Mouse (Mus musculus) CD4-positive, CD25-positive, alpha-beta regulatory T cell, adult 2 months (primary cell): ENCODE data around the gene Olfr958.

Experiments
- DNase-seq: peaks from one replicate; pipeline ENCODE4 v3.0.0-alpha.2; 2012; ENCODE audit warnings: low read depth, low spot score

Olfr958 gene

DNA sequence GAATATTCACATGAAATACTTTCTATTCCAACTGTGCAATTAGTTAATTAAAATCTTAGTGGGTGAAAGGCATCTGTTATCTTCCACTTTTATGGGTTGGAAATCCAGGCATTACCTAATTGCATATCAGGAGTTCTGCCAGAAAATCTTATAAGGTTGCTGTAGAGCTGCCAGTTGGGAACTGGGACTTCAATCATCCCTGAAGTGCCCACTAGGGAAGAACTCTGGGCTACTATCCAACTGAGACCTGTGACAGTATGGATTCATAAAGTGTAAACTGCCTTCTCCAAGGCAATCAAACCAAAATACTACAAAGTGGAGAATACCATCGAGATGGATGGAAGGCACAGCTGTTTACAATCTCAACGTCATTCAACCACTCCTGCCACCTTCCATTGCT is at the start of gene Olfr958:
Gene Olfr958 (minus strand): TSS at position 109 of the 400 bp plus-strand sequence.
- DNase-seq = no peak

DNA sequence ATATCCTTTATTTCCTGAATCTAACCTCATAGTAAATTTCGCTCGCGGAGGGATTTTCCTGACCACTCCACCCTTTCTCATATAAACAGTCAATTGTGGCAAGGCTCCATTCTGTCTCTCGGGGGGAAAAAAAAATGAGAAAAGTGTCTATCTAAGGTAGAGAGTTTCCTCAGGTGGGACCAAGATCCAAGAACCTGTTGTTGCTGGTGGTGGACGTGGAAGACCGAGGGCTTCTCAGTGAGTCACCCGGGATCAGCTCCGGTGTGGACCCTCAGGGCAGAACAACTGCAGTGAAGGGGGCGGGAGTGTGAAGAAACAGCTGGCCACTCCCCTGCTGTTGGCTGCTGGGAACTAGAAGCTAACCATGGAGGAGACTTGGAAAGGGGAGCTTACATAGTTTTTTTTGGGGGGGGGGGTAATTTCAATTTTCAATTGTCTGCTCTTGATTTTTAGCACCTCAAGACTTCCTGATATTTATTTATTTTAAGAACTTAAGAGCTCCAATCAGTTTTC is 49.5 kb upstream of the Olfr958 start:
- no peak for DNase-seq

DNA sequence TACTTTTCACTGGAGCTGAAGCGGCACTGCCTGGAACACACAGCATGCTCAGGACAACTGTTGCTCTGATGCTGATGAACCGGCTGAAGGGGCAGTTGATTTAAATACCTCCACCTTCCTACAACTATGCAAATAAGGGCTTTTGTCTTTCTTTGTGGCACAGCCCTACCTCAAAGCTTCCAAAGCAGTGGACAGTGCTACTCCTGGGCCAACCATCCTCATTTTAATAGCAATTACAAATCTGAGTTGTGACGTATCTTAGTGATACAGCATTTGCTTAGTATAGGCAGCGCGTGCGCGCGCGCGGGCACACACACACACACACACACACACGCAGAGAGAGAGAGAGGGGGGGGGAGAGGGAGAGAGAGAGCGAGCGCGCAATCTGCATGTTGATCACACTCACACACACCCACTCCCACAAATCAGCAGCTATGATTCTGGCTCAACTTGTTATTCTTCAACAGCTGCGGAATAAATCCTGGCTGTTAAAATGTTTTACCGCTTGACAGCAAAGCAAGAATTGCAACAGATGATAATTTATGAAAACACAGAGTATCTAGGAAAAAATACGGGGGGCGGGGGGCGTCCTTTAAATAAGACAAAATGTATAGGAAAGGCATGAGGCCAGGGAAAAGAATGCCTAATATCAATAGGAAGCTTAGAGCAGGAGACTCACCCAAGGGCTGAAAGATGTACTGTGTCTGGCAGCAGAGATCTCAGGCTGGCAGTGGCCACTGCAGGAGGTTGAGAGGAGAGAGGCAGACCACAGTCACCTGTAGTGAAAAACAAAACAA is 48.9 kb upstream of the Olfr958 start:
- no peak for DNase-seq

- no peak for DNase-seq
These were observed 23.2 kb upstream of the Olfr958 start for GRCm38 (mm10) chr9:39577050-39577449.

GRCm38 (mm10) chr9:39575469-39575868 is 21.6 kb upstream of the Olfr958 start, which contains the start of gene Olfr959:
Gene Olfr959 (minus strand): TSS chr9:39575569.
- DNase-seq = no peak

GRCm38 (mm10) chr9:39558349-39558647 is 4.4 kb upstream of the Olfr958 start:
- DNase-seq = no peak

- no peak for DNase-seq
These were observed 3.9 kb upstream of the Olfr958 start for GRCm38 (mm10) chr9:39557529-39558348.

- DNase-seq = no peak
These were observed 3.0 kb downstream of the Olfr958 start for GRCm38 (mm10) chr9:39550806-39551205.

DNA sequence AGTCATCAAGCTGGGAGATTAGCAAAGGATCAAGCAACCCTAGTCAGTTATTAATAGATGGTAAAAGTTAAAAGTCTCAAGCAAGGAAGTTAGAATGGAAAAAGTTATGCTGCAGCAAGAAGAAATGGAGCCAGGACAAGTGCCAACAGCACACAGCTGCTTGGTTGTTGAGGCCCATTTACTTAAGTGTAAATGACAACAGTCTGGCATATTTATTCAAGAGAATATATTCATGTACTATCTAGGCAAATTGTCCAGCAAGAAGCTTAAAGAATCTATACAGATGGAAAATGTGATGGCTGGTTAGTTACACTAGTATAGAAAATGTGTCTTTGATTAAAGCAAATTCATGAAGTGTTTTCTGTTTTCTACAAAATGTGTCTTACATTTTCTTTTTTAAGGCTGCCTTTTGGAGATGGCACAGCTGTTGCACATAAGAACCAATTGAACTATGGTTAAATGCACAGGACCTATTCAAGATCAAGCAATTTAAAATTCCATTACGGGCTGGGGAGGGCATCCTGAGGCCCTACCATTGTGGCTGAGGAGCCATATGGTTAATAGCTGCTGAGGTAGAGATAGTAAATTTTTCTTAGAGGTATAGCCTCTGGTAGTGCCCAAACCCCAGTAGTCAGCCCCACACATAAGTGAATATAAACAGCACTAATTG is 30.1 kb downstream of the Olfr958 start:
- no peak for DNase-seq

GRCm38 (mm10) chr9:39518595-39518994 is 35.3 kb downstream of the Olfr958 start:
- no peak for DNase-seq

DNA sequence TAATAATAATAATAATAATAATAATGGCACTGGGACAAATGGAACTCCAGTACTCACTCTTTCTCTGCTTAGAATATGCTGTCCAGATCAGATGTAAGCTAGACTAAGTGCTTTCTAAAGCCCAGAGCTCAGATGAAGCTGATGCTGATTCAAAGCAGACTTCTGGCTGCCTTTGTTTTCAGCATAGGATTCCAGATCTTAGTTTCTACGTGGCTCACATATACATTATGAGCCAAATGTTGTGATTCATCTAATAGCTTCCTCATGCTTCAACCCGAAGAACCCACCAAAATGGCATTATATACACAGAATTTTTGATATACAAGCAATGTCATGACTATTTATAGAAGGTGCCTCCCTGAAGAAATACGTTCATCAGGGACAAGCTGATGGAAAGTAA is 38.3 kb downstream of the Olfr958 start, which contains the start of gene Olfr957:
Gene Olfr957 (minus strand): TSS at position 279 of the 400 bp plus-strand sequence.
- no peak for DNase-seq

GRCm38 (mm10) chr9:39509412-39509811 is 44.4 kb downstream of the Olfr958 start:
- no peak for DNase-seq

- no peak for DNase-seq
These were observed 44.9 kb downstream of the Olfr958 start for GRCm38 (mm10) chr9:39508998-39509397.
